Mouse (Mus musculus) forebrain, embryonic 11.5 days (tissue): ENCODE data around the gene Tsga10ip. TPM values are rescaled to one million over a fixed set of nuclear protein-coding genes. Genes with fewer than 3 reads are reported as not detected.
A peak's percentile ranks its signal among the peaks of the same experiment; 100 is the strongest.

Source experiments
- ATAC-seq: fragments of 200-750 bp; cut with Nextera tagmentation; replicated peaks from 2 replicates; pipeline ENCODE4 v1.8.0; 2017; ENCODE audit warnings: moderate TSS enrichment; ENCODE audit not compliant: low FRiP score
- DNase-seq: peaks from one replicate; pipeline ENCODE4 v3.0.0-alpha.2; 2017; ENCODE audit warnings: low spot score
- H3K27ac ChIP-seq: fragments of 300-500 bp; sonication (generic); 2 replicates; pipeline ENCODE4 v1.5.1; 2014; ENCODE audit warnings: low read depth, low read length
- H3K27me3 ChIP-seq: fragments of 300-500 bp; sonication (generic); 2 replicates; pipeline ENCODE4 v1.6.1; 2014; ENCODE audit warnings: mild to moderate bottlenecking, low read length, mixed read lengths; ENCODE audit not compliant: control insufficient read depth, insufficient read depth
- H3K36me3 ChIP-seq: fragments of 300-500 bp; sonication (generic); 2 replicates; pipeline ENCODE4 v1.6.1; 2014; ENCODE audit warnings: mild to moderate bottlenecking, low read length, moderate library complexity, mixed read lengths; ENCODE audit not compliant: control insufficient read depth, insufficient read depth
- H3K4me1 ChIP-seq: fragments of 300-500 bp; sonication (generic); replicated peaks from 2 replicates; pipeline ENCODE4 v1.6.1; 2014; ENCODE audit warnings: low read length, mixed read lengths; ENCODE audit not compliant: control insufficient read depth, insufficient read depth
- H3K4me2 ChIP-seq: fragments of 300-500 bp; sonication (generic); 2 replicates; pipeline ENCODE4 v1.6.1; 2014; ENCODE audit warnings: low read depth, mild to moderate bottlenecking, low read length, moderate library complexity, mixed read lengths; ENCODE audit not compliant: severe bottlenecking
- H3K4me3 ChIP-seq: fragments of 300-500 bp; sonication (generic); 2 replicates; pipeline ENCODE4 v1.5.1; 2014; ENCODE audit warnings: low read depth, low read length
- H3K9ac ChIP-seq: fragments of 300-500 bp; sonication (generic); 2 replicates; pipeline ENCODE4 v1.6.1; 2014; ENCODE audit warnings: low read length
- H3K9me3 ChIP-seq: fragments of 300-500 bp; sonication (generic); 2 replicates; pipeline ENCODE4 v1.6.1; 2016; ENCODE audit warnings: low read length, mixed read lengths; ENCODE audit not compliant: control insufficient read depth
- WGBS: fragments of 180-500 bp; shearing (Covaris S2); extraction: QIAGEN DNeasy Blood & Tissue Kit; methylation state at CpG from one replicate; pipeline ENCODE4 v1.1.7; 2014; 5-methylcytosine and 5-hydroxymethylcytosine counted together
- polyA plus RNA-seq: library from polyadenylated mRNA; unstranded; fragments of >200 nt; fragmentation: Nextera tagmentation; extraction: Ambion mirVana; gene quantifications from 2 replicates; pipeline ENCODE4 v1.2.1, GENCODE M21; 2014

Gene Tsga10ip
- polyA plus RNA-seq, 1 experiment from 2014 or later: not detected

GRCm38 (mm10) chr19:5390416-5390815 lies 11.9 kb downstream of the Tsga10ip start:
- Histone ChIP-seq H3K36me3 (no peaks in the 10 kb centered on the region; the same call in 1 of the 2 replicates), H3K27ac (no peak overlapping the region), H3K4me1 (peaks cover 18% of the 10 kb centered on the region), H3K4me3 (no peak overlapping the region), H3K27me3 (no peaks in the 10 kb centered on the region), H3K9ac (no peak overlapping the region), H3K4me2 (no peak overlapping the region; the same call in 1 of the 2 replicates), H3K9me3 (no peaks in the 10 kb centered on the region)
- DNase-seq (no peak), ATAC-seq (no peak)
- WGBS: 86% methylated on average over 8 of the region's 8 CpGs

GRCm38 (mm10) chr19:5389647-5390046 lies 12.7 kb downstream of the Tsga10ip start:
- Histone ChIP-seq H3K4me2 (peak overlapping the region; percentile 91), H3K9me3 (no peaks in the 10 kb centered on the region), H3K27me3 (no peaks in the 10 kb centered on the region), H3K36me3 (no peaks in the 10 kb centered on the region; the same call in 1 of the 2 replicates), H3K4me1 (peaks cover 18% of the 10 kb centered on the region), H3K4me3 (peak overlapping the region; percentile 99), H3K27ac (no peak overlapping the region), H3K9ac (peak overlapping the region; percentile 35; the same call in 1 of the 2 replicates)
- ATAC-seq (no peak), DNase-seq (peak; percentile 56)
- 62% methylated on average over 12 of the region's 12 CpGs for WGBS

- peak within 1 kb of the TSS; percentile 87 for H3K9ac ChIP-seq
- peak within 1 kb of the TSS; percentile 66; the same call in 1 of the 2 replicates for H3K27ac ChIP-seq
- no peaks in the 10 kb centered on the region for H3K27me3 ChIP-seq
- no peaks in the 10 kb centered on the region for H3K9me3 ChIP-seq
- ATAC-seq: peak; percentile 96
- peaks cover 7% of the 10 kb centered on the region; the same call in 1 of the 2 replicates for H3K36me3 ChIP-seq
- peak; percentile 96 for DNase-seq
- H3K4me3 ChIP-seq: peak within 1 kb of the TSS; percentile 99
- peaks cover 18% of the 10 kb centered on the region for H3K4me1 ChIP-seq
- 2% methylated on average over 42 of the region's 43 CpGs for WGBS
- peak within 1 kb of the TSS; percentile 91 for H3K4me2 ChIP-seq
Observed at GRCm38 (mm10) chr19:5388588-5389242, 13.6 kb downstream of the Tsga10ip start, which contains the start of gene Sart1. Gene Sart1 (minus strand): TSS chr19:5388703.

- Histone ChIP-seq H3K9ac (peak overlapping the region; percentile 87), H3K4me1 (peaks cover 18% of the 10 kb centered on the region), H3K4me3 (peak overlapping the region; percentile 99), H3K27ac (peak overlapping the region; percentile 51; the same call in 1 of the 2 replicates), H3K36me3 (peaks cover 13% of the 10 kb centered on the region; the same call in 1 of the 2 replicates), H3K27me3 (no peaks in the 10 kb centered on the region), H3K9me3 (no peaks in the 10 kb centered on the region), H3K4me2 (peak overlapping the region; percentile 91)
- peak; percentile 76 for DNase-seq
- peak; percentile 69 for ATAC-seq
- WGBS: under 1% methylated on average over 43 of the region's 43 CpGs
Observed at GRCm38 (mm10) chr19:5388011-5388441, 14.3 kb downstream of the Tsga10ip start.

GRCm38 (mm10) chr19:5384715-5385114 lies 17.6 kb downstream of the Tsga10ip start:
- no peak overlapping the region for H3K27ac ChIP-seq
- H3K36me3 ChIP-seq: peaks cover 33% of the 10 kb centered on the region; the same call in 1 of the 2 replicates
- no peak overlapping the region for H3K9ac ChIP-seq
- H3K4me3 ChIP-seq: no peak overlapping the region
- H3K27me3 ChIP-seq: no peaks in the 10 kb centered on the region
- H3K4me1 ChIP-seq: peaks cover 12% of the 10 kb centered on the region; the same call in 1 of the 2 replicates
- WGBS: 92% methylated on average over 8 of the region's 8 CpGs
- DNase-seq: no peak
- no peaks in the 10 kb centered on the region for H3K9me3 ChIP-seq
- no peak overlapping the region for H3K4me2 ChIP-seq
- no peak for ATAC-seq

- Histone ChIP-seq H3K9me3 (no peaks in the 10 kb centered on the region), H3K36me3 (peaks cover 39% of the 10 kb centered on the region), H3K27me3 (no peaks in the 10 kb centered on the region), H3K4me3 (no peak overlapping the region), H3K4me2 (no peak overlapping the region), H3K9ac (no peak overlapping the region), H3K27ac (no peak overlapping the region), H3K4me1 (peaks cover 10% of the 10 kb centered on the region; the same call in 1 of the 2 replicates)
- 94% methylated on average over 12 of the region's 12 CpGs for WGBS
- DNase-seq (no peak), ATAC-seq (no peak)
Observed at GRCm38 (mm10) chr19:5383326-5383725, 19.0 kb downstream of the Tsga10ip start.

- H3K4me3 ChIP-seq: no peak overlapping the region
- H3K9me3 ChIP-seq: no peaks in the 10 kb centered on the region
- H3K4me2 ChIP-seq: no peak overlapping the region
- H3K9ac ChIP-seq: no peak overlapping the region
- H3K4me1 ChIP-seq: no peaks in the 10 kb centered on the region
- no peak for ATAC-seq
- H3K27me3 ChIP-seq: no peaks in the 10 kb centered on the region
- H3K36me3 ChIP-seq: peaks cover 21% of the 10 kb centered on the region
- DNase-seq: no peak
- 90% methylated on average over 1 of the region's 1 CpGs for WGBS
- no peak overlapping the region for H3K27ac ChIP-seq
Observed at GRCm38 (mm10) chr19:5377446-5377845, 24.9 kb downstream of the Tsga10ip start.

- WGBS: 83% methylated on average over 4 of the region's 4 CpGs
Observed at GRCm38 (mm10) chr19:5374748-5375147, 27.6 kb downstream of the Tsga10ip start.

More at GRCm38 (mm10) chr19:5374748-5375147, 27.6 kb downstream of the Tsga10ip start:
- Histone ChIP-seq H3K27me3 (no peaks in the 10 kb centered on the region), H3K9ac (no peak overlapping the region), H3K4me2 (no peak overlapping the region), H3K36me3 (peaks cover 20% of the 10 kb centered on the region), H3K9me3 (no peaks in the 10 kb centered on the region), H3K4me1 (no peaks in the 10 kb centered on the region), H3K4me3 (no peak overlapping the region), H3K27ac (no peak overlapping the region)
- DNase-seq (no peak), ATAC-seq (no peak)
